Mouse (Mus musculus): ENCODE measurements around the gene Agap1.

- TF ChIP-seq CTCF (IDR thresholded peaks at IDR 0.05): peak; percentile 62
- no peak for TF ChIP-seq EP300 (IDR thresholded peaks at IDR 0.05)
Measured at GRCm38 (mm10) chr1:89752659-89753058, 298.1 kb downstream of the Agap1 start.
